Mouse (Mus musculus) gastrocnemius, adult 2 months (tissue): ENCODE data around the gene Ckm. TPM values are rescaled to one million over a fixed set of nuclear protein-coding genes. Genes with fewer than 3 reads are reported as not detected.

Experiments
- DNase-seq: peaks from one replicate; pipeline ENCODE4 v3.0.0; 2022
- H3K27ac ChIP-seq: fragments of 200-600 bp; 2 replicates; pipeline ENCODE4 v1.8.1; 2022; ENCODE audit warnings: mild to moderate bottlenecking
- H3K4me3 ChIP-seq: fragments of 200-600 bp; 2 replicates; pipeline ENCODE4 v1.8.1; 2022; ENCODE audit warnings: mild to moderate bottlenecking, moderate library complexity
- CTCF ChIP-seq: fragments of 200-600 bp; IDR thresholded peaks from 2 replicates; pipeline ENCODE4 v1.8.1; 2022; ENCODE audit warnings: antibody characterized with exemption, mild to moderate bottlenecking, moderate library complexity
- intact Hi-C: fragments of 180-260 bp; cut with DNase I; formaldehyde crosslinking; loops from one replicate; pipeline ENCODE4 v1.15.1; 2025
- total RNA-seq, 2 experiments: library from RNA; stranded (reverse); gene quantifications; 2 replicates each; pipeline ENCODE4 v1.2.3; 2021

The Ckm gene
- total RNA-seq, 2 experiments from 2014 or later: 32,173 to 47,719 TPM

GRCm38 (mm10) chr7:19399496-19400280 lies 4.9 kb upstream of the Ckm start:
- H3K4me3 ChIP-seq: peak overlapping the region; percentile 49
- intact Hi-C loops: loop anchor here (10.0 kb wide), 2 partner anchors 105 to 175 kb away; partner anchors contain the start of genes Bloc1s3, Gemin7, Trappc6a and Zfp296

DNA sequence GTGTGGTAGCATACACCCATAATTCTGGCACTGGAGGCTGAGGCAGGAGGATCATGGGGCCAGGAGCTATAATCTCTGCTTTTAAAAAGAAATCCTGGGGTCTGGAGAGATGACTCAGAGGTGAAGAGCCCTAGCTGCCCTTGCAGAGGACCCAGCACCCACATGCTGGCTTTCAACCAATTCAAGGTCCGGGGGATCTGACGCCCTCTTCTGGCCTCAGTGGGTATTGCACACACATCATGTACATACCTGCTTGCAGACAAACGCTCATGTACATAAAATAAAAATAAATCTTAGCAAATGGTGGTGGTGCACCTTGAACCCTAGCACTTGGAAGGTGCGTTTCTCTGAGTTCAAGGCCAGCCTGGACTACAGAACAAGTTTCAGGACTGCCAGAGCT lies 3.6 kb upstream of the Ckm start:
- no peak for DNase-seq
- Histone ChIP-seq H3K27ac (no peak overlapping the region), H3K4me3 (no peak overlapping the region)
- intact Hi-C loops: loop anchor here (10.0 kb wide), 2 partner anchors 104 to 174 kb away; partner anchors contain the start of genes Bloc1s3, Gemin7, Trappc6a and Zfp296
- peak; percentile 40 for TF ChIP-seq CTCF

More at GRCm38 (mm10) chr7:19399496-19400280, 4.9 kb upstream of the Ckm start:
- TF ChIP-seq CTCF: no peak
- no peak overlapping the region for H3K27ac ChIP-seq
- peak; percentile 38 for DNase-seq

DNA sequence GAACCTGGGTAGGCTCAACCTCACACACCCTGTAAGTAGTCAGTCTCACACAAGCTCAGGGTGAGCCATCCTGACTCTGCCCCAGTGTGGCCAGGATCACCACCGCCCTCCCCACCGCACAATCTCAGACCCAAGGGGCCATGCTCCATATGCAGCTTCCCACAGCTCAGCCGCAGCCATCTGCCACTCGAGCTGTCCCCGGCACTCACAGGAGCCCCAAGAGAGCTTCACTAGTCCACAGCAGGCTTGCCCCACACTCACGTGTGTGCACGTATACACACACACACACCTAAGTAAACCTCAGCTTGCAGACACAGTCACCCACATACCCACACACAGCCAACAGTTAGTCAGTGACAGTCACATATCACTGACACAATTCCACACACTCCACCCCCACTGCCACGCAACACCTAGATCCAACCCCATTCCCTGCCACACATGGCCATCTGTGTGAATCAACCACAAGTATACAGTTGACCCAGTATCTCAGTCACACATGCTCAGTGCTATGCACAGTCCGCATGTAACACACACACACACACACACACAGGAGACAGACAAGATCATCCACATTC lies 2.0 kb upstream of the Ckm start:
- DNase-seq: no peak
- intact Hi-C loops: loop anchor here (10.0 kb wide), 2 partner anchors 102 to 172 kb away; partner anchors contain the start of genes Bloc1s3, Gemin7, Trappc6a and Zfp296
- no peak overlapping the region for H3K27ac ChIP-seq
- no peak overlapping the region for H3K4me3 ChIP-seq
- no peak for TF ChIP-seq CTCF

GRCm38 (mm10) chr7:19403731-19404296 lies 762 bp upstream of the Ckm start, which contains the start of gene Klc3:
Gene Klc3 (minus strand): TSS chr7:19404104.
- peak; percentile 74 for DNase-seq
- intact Hi-C loops: loop anchor here (10.0 kb wide), 2 partner anchors 101 to 171 kb away; partner anchors contain the start of genes Bloc1s3, Gemin7, Trappc6a and Zfp296
- TF ChIP-seq CTCF: no peak

DNA sequence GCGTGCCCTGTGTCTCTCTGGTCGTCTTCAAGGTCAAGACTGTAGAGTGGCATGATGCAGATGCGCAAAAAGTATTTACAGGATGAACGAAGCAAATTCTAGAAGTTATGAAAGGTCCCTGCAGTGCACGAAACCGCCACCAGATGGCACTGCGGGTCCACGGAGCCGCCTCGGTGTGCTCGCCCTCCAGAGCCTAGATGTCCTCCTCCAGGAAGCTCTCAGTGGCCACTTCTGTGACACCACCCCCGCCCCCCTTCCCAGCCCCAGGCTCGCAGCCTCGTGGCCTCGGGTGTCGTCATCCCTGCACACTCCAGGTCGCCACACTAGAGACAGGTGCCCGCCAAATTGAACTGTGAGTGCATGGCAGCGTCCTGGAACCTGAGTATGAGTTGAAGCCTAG lies 841 bp downstream of the Ckm start:
- intact Hi-C loops: loop anchor here (5.0 to 10.0 kb wide), 3 partner anchors 52 to 169 kb away; partner anchors contain the start of genes Bloc1s3, Gemin7, Mark4 and Trappc6a
- DNase-seq: peak; percentile 87
- H3K27ac ChIP-seq: peak overlapping the region; percentile 78
- no peak; the same call in none of the 2 replicates for TF ChIP-seq CTCF
- H3K4me3 ChIP-seq: peak overlapping the region; percentile 46

More at GRCm38 (mm10) chr7:19403731-19404296, 762 bp upstream of the Ckm start, which contains the start of gene Klc3:
- Histone ChIP-seq H3K4me3 (peak within 1 kb of the TSS; percentile 79), H3K27ac (0 out of 2 replicates have a peak within 1 kb of the TSS, but pooled peaks have one; percentile 3)

- DNase-seq: peak; percentile 84
- Histone ChIP-seq H3K27ac (peak overlapping the region; percentile 99), H3K4me3 (peak overlapping the region; percentile 75)
- no peak for TF ChIP-seq CTCF
- intact Hi-C loops: loop anchor here (5.0 to 10.0 kb wide), 3 partner anchors 48 to 165 kb away; partner anchors contain the start of genes Bloc1s3, Gemin7, Mark4 and Trappc6a
Measured at GRCm38 (mm10) chr7:19409753-19410152, 5.2 kb downstream of the Ckm start.

- no peak for TF ChIP-seq CTCF
- peak; percentile 99 for DNase-seq
- intact Hi-C loops: no loop called here
- H3K4me3 ChIP-seq: peak overlapping the region; percentile 91
- peak overlapping the region; percentile 99 for H3K27ac ChIP-seq
Measured at GRCm38 (mm10) chr7:19410766-19411344, 6.3 kb downstream of the Ckm start.

DNA sequence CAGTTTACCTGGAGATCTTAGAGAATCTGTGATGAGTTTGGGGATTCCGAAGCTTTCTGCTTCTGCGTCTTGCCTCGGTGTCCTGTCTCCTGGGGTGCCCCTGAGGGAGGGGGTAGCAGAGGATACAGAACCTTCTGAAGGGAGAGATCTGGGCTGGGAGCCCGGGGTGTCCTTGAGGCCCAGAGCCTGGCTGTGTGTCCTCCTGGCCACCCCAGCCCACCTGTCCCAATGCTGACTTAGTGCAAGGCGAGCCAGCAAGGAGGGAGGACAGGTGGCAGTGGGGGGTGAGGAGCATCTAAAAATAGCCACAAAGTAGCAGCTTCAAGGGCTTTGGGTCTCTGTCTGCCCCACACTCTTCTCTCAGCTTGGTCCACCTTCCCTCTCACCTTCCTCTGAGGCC lies 7.2 kb downstream of the Ckm start:
- Histone ChIP-seq H3K4me3 (peak overlapping the region; percentile 91), H3K27ac (peak overlapping the region; percentile 99)
- DNase-seq: peak; percentile 87
- intact Hi-C loops: no loop called here
- TF ChIP-seq CTCF: no peak

DNA sequence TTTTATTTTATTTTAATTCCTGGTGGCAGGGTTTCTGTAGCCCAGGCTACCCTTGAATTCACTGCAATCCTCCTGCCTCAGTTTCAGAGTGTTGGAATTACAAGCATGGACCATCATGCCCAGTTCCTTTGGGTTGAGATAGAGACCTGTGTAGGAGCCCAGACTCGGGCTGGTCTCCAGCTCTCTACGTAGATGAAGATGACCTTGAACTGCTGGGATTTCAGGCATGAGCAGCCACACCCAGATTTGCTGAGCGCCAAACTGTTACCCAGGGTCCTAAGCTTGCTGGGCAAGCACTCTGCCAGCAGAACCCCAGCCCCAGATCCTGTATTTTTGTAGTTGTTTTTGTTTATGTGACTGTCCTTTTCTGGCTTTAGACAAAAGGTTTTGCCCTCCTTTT lies 8.9 kb downstream of the Ckm start:
- Histone ChIP-seq H3K4me3 (peak overlapping the region; percentile 91), H3K27ac (peak overlapping the region; percentile 99)
- intact Hi-C loops: no loop called here
- TF ChIP-seq CTCF: no peak
- peak; percentile 54 for DNase-seq

GRCm38 (mm10) chr7:19416590-19416989 lies 12.0 kb downstream of the Ckm start:
- peak overlapping the region; percentile 91 for H3K4me3 ChIP-seq
- DNase-seq: no peak
- no peak for TF ChIP-seq CTCF
- peak overlapping the region; percentile 99 for H3K27ac ChIP-seq
- intact Hi-C loops: no loop called here

GRCm38 (mm10) chr7:19420121-19420520 lies 15.5 kb downstream of the Ckm start:
- H3K4me3 ChIP-seq: peak overlapping the region; percentile 43
- TF ChIP-seq CTCF: no peak
- intact Hi-C loops: no loop called here
- no peak for DNase-seq
- peak overlapping the region; percentile 74 for H3K27ac ChIP-seq
